Mouse (Mus musculus): ENCODE data around the gene Cdh6.

The Cdh6 gene

GRCm38 (mm10) chr15:13063633-13064032 is 109.8 kb downstream of the Cdh6 start:
- no peak for DNase-seq (ENCODE audit: low spot score in 2 of 2)

GRCm38 (mm10) chr15:13057728-13058127 is 115.7 kb downstream of the Cdh6 start:
- no peak for DNase-seq (ENCODE audit: low spot score in 2 of 2)

- no peak for DNase-seq (ENCODE audit: low spot score in 2 of 2)
Measured at GRCm38 (mm10) chr15:13057302-13057701, 116.2 kb downstream of the Cdh6 start.

- no peak for DNase-seq (ENCODE audit: low spot score in 2 of 2)
Measured at GRCm38 (mm10) chr15:13047910-13048309, 125.6 kb downstream of the Cdh6 start.

- no peak for DNase-seq (ENCODE audit: low spot score in 2 of 2)
Measured at GRCm38 (mm10) chr15:13034436-13034835, 139.0 kb downstream of the Cdh6 start.

- no peak for DNase-seq (ENCODE audit: low spot score in 2 of 2)
Measured at GRCm38 (mm10) chr15:13030641-13031040, 142.8 kb downstream of the Cdh6 start.

- no peak for DNase-seq (ENCODE audit: low spot score in 2 of 2)
Measured at GRCm38 (mm10) chr15:13027513-13027912, 146.0 kb downstream of the Cdh6 start.

GRCm38 (mm10) chr15:13016756-13017357 is 156.6 kb downstream of the Cdh6 start:
- no peak for DNase-seq (ENCODE audit: low spot score in 2 of 2)

GRCm38 (mm10) chr15:13008803-13009202 is 164.7 kb downstream of the Cdh6 start:
- DNase-seq (ENCODE audit: low spot score in 2 of 2) = no peak

GRCm38 (mm10) chr15:13005934-13006333 is 167.5 kb downstream of the Cdh6 start:
- no peak for DNase-seq (ENCODE audit: low spot score in 2 of 2)

GRCm38 (mm10) chr15:13001549-13001948 is 171.9 kb downstream of the Cdh6 start:
- DNase-seq (ENCODE audit: low spot score in 2 of 2) = no peak

- DNase-seq (ENCODE audit: low spot score in 2 of 2) = no peak
Measured at GRCm38 (mm10) chr15:12994563-12995359, 178.7 kb downstream of the Cdh6 start.
